Mouse (Mus musculus) myocyte (in vitro differentiated cells): ENCODE measurements around the gene Ifi35.

Experiments
- POLR2A ChIP-seq: IDR thresholded peaks from one replicate; pipeline ENCODE4 v1.6.1; 2011; ENCODE audit warnings: low read depth, mild to moderate bottlenecking, control low read depth, moderate library complexity; ENCODE audit not compliant: insufficient read length
- USF1 ChIP-seq: IDR thresholded peaks from one replicate; pipeline ENCODE4 v1.6.1; 2011; ENCODE audit warnings: low read depth, mild to moderate bottlenecking, control low read depth, moderate library complexity

DNA sequence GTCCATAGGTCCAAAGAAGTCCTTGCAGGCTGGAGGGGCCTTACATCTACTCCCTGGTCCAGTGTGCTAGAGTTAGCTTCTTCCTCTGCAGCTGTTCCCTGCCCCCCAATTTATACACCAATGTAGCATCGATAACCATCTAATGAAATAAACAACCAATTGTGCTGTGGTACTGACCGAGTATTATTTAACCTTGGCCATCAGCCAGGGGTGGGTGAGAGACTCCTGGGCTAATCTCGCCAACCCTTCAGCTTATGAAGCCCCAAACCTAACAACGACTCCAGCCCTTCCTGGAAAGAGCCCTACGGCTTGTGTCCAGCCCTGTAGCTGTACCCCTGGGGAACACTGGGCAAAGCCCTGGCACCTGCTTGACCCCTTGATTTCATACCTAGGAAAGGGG lies 26.1 kb downstream of the Ifi35 start:
- TF ChIP-seq POLR2A, result no peak
- no peak for TF ChIP-seq USF1
